Mouse (Mus musculus): ENCODE data around the gene H2-Ob. TPM values are rescaled to one million over a fixed set of nuclear protein-coding genes. Genes with fewer than 3 reads are reported as not detected.

The H2-Ob gene
- polyA plus RNA-seq, 1 experiment from 2014 or later: 0.35 TPM

DNA sequence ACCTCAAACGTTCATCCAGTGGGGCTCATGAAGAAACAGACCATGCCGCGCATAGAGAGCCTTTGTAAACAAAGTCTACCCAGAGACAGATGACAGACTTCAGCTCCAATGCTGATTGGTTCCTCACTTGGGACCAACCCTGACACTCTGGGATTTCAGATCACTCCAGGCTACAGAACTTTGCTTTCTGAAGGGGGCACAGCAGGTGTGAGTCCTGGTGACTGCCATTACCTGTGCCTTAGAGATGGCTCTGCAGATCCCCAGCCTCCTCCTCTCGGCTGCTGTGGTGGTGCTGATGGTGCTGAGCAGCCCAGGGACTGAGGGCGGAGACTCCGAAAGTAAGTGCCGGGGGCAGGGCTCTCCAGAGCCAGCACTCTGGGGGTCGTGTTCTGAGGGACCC lies 24.4 kb downstream of the H2-Ob start:
- H3K27me3 ChIP-seq (ENCODE audit: control insufficient read depth, insufficient read depth, low read depth, low read length): peaks cover 47% of the 10 kb centered on the region
- no peaks in the 10 kb centered on the region for H3K9me3 ChIP-seq (ENCODE audit: control insufficient read depth, low read length)
- H3K27ac ChIP-seq (ENCODE audit: low read length): no peak overlapping the region
- ATAC-seq (ENCODE audit: low read depth): peak; percentile 77
- under 1% methylated on average over 8 of the region's 8 CpGs for WGBS
- peak overlapping the region; percentile 53 for H3K4me3 ChIP-seq (ENCODE audit: low read length)
- peak overlapping the region; percentile 94 for H3K4me2 ChIP-seq (ENCODE audit: low read depth, low read length)
- no peaks in the 10 kb centered on the region for H3K36me3 ChIP-seq (ENCODE audit: control insufficient read depth, insufficient read depth, low read length)
- peak overlapping the region; percentile 21 for H3K9ac ChIP-seq (ENCODE audit: low read length)
- H3K4me1 ChIP-seq (replicated peaks; ENCODE audit: control insufficient read depth, insufficient read depth, low read length): peaks cover 16% of the 10 kb centered on the region

DNA sequence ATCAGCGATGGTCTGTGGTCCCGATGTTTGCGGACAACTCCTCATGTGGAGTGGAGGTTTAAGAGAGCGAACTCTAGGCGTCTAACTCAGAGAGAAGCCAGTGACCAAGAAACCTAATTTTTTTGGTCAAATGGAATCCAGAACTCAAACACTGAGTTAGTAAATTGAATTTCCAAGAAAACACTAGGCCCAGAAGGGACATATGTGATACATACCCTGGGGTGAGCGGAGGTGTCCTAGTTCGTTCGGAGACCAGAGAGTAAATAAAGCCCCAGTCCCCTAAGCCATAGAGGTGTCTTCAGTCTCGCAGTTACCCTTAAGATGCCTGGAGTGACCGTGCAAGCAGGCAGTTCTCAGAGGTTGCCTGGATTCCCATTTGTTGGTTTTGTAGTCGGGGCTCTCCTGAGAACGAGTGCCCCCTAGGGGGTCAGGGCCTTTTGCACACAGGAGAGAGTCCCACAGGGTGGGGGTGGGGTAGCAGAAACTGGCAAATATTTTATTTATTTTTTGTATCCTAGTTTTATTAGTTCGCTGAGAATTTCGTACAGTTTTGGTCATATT lies 25.2 kb downstream of the H2-Ob start:
- peaks cover 44% of the 10 kb centered on the region for H3K27me3 ChIP-seq (ENCODE audit: control insufficient read depth, insufficient read depth, low read depth, low read length)
- no peak overlapping the region for H3K9ac ChIP-seq (ENCODE audit: low read length)
- H3K9me3 ChIP-seq (ENCODE audit: control insufficient read depth, low read length): no peaks in the 10 kb centered on the region
- no peak overlapping the region for H3K27ac ChIP-seq (ENCODE audit: low read length)
- ATAC-seq (ENCODE audit: low read depth): no peak
- peak overlapping the region; percentile 54 for H3K4me3 ChIP-seq (ENCODE audit: low read length)
- peak overlapping the region; percentile 94 for H3K4me2 ChIP-seq (ENCODE audit: low read depth, low read length)
- peaks cover 16% of the 10 kb centered on the region for H3K4me1 ChIP-seq (replicated peaks; ENCODE audit: control insufficient read depth, insufficient read depth, low read length)
- 7% methylated on average over 14 of the region's 14 CpGs for WGBS
- H3K36me3 ChIP-seq (ENCODE audit: control insufficient read depth, insufficient read depth, low read length): no peaks in the 10 kb centered on the region

DNA sequence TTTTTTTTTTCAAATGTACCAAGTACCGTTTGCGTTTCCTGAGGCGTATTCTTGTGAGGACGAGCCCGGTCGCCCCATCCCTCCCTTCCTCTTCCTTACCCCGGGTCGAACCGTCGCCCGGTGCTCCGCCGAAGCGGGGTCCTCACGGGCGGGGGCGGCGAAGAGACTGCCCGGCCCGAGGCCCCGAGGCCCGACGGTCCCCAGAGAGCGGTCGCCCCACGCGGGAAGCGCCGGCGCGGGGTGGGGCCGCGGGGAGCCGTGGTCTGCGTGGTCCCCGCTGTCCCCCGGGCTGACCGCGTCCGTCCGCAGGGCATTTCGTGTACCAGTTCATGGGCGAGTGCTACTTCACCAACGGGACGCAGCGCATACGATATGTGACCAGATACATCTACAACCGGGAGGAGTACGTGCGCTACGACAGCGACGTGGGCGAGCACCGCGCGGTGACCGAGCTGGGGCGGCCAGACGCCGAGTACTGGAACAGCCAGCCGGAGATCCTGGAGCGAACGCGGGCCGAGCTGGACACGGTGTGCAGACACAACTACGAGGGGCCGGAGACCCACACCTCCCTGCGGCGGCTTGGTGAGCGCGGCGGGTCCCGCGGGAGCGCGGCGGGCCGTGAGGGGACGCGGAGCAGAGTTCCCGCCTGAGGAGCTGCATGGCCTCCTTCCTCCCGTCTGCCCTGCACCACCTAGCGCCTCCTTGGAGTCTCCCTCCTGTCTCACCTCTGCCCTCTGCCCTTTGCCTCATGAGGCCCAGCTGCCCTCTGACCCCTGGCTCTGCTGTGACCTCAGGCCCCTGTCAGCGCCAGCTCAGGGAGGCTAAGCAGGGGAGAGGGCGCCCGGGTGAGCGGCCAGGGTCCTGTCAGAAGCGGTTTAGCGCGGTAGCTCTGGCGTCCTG lies 26.0 kb downstream of the H2-Ob start:
- H3K36me3 ChIP-seq (ENCODE audit: control insufficient read depth, insufficient read depth, low read length): no peaks in the 10 kb centered on the region
- no peak overlapping the region for H3K27ac ChIP-seq (ENCODE audit: low read length)
- H3K27me3 ChIP-seq (ENCODE audit: control insufficient read depth, insufficient read depth, low read depth, low read length): peaks cover 42% of the 10 kb centered on the region
- peak overlapping the region; percentile 92 for H3K4me2 ChIP-seq (ENCODE audit: low read depth, low read length)
- ATAC-seq (ENCODE audit: low read depth): peak; percentile 48
- no peaks in the 10 kb centered on the region for H3K9me3 ChIP-seq (ENCODE audit: control insufficient read depth, low read length)
- H3K4me3 ChIP-seq (ENCODE audit: low read length): peak overlapping the region; percentile 54
- peak overlapping the region; percentile 61 for H3K9ac ChIP-seq (ENCODE audit: low read length)
- peaks cover 16% of the 10 kb centered on the region for H3K4me1 ChIP-seq (replicated peaks; ENCODE audit: control insufficient read depth, insufficient read depth, low read length)
- WGBS: under 1% methylated on average over 90 of the region's 93 CpGs

DNA sequence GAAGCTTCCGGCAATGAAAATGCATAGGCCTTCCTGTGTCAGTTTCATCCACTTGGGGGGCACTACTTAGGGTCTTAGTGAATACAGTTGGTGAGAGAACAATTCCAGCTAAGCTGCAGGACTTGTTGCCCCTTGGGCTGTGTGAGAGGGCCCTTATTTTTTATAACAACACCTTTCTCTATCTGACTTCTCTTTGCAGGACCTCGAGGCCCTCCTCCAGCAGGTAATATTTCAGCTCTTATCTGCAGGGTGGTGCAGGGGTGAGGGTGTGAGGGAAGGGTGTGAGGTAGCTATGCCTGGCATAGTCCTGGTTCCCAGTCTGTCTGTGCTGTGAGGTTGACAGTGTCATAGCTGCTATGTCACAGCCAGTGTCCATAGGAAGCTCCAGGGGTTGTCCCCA lies 29.6 kb downstream of the H2-Ob start:
- no peak overlapping the region for H3K9ac ChIP-seq (ENCODE audit: low read length)
- no peak for ATAC-seq (ENCODE audit: low read depth)
- 56% methylated on average over 2 of the region's 2 CpGs for WGBS

DNA sequence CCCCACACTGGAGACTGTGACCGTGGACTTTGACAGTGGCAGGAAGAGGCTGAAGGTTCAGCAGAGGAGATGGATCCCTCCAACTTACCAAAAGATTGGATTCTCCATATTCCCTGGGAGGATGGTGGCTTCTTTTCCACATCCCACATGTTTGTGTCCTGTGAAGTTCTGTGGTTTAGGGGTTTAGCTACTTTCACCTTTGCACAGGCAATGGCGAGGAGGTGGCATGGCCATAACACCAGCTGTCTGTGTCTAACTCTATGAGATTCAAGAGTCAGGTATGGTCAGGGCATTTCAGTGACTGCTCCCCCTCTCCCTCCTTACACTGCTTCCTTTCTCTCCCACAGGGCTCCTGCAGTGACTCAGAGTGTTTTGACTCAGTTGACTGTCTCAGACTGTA lies 30.0 kb downstream of the H2-Ob start:
- no peaks in the 10 kb centered on the region for H3K9me3 ChIP-seq (ENCODE audit: control insufficient read depth, low read length)
- no peaks in the 10 kb centered on the region for H3K36me3 ChIP-seq (ENCODE audit: control insufficient read depth, insufficient read depth, low read length)
- WGBS: 81% methylated on average over 2 of the region's 2 CpGs
- H3K4me3 ChIP-seq (ENCODE audit: low read length): no peak overlapping the region
- no peak overlapping the region for H3K27ac ChIP-seq (ENCODE audit: low read length)
- no peak overlapping the region for H3K4me2 ChIP-seq (ENCODE audit: low read depth, low read length)
- no peak overlapping the region for H3K9ac ChIP-seq (ENCODE audit: low read length)
- no peak for ATAC-seq (ENCODE audit: low read depth)
- H3K4me1 ChIP-seq (replicated peaks; ENCODE audit: control insufficient read depth, insufficient read depth, low read length): peaks cover 9% of the 10 kb centered on the region
- H3K27me3 ChIP-seq (ENCODE audit: control insufficient read depth, insufficient read depth, low read depth, low read length): peaks cover 21% of the 10 kb centered on the region

More for the DNA sequence above, 29.6 kb downstream of the H2-Ob start:
- peaks cover 14% of the 10 kb centered on the region for H3K4me1 ChIP-seq (replicated peaks; ENCODE audit: control insufficient read depth, insufficient read depth, low read length)
- no peaks in the 10 kb centered on the region for H3K9me3 ChIP-seq (ENCODE audit: control insufficient read depth, low read length)
- H3K4me3 ChIP-seq (ENCODE audit: low read length): no peak overlapping the region
- no peak overlapping the region for H3K27ac ChIP-seq (ENCODE audit: low read length)
- peaks cover 26% of the 10 kb centered on the region for H3K27me3 ChIP-seq (ENCODE audit: control insufficient read depth, insufficient read depth, low read depth, low read length)
- no peak overlapping the region for H3K4me2 ChIP-seq (ENCODE audit: low read depth, low read length)
- no peaks in the 10 kb centered on the region for H3K36me3 ChIP-seq (ENCODE audit: control insufficient read depth, insufficient read depth, low read length)

DNA sequence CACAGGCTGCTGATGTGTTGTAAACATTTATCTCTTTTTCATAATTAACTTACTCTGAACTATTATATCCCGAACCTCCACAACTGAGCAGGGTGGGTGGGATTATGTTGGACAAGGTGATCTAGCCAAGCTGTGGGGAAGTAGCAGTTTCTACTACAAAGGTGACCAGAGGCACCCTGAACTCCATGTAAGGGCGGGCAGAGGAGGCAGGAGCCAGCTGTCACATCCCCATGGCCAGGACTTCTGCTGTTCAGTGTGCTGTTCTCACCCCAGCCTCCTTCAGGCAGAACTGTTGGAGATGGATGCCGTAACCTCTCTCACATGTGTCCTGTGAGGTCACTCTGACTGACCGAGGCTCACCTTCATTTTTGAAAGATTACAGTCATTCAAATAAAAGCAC lies 31.1 kb downstream of the H2-Ob start:
- Histone ChIP-seq H3K27ac (ENCODE audit: low read length) (no peak overlapping the region), H3K36me3 (ENCODE audit: control insufficient read depth, insufficient read depth, low read length) (no peaks in the 10 kb centered on the region), H3K4me2 (ENCODE audit: low read depth, low read length) (no peak overlapping the region), H3K27me3 (ENCODE audit: control insufficient read depth, insufficient read depth, low read depth, low read length) (peaks cover 11% of the 10 kb centered on the region), H3K4me3 (ENCODE audit: low read length) (no peak overlapping the region), H3K9me3 (ENCODE audit: control insufficient read depth, low read length) (no peaks in the 10 kb centered on the region), H3K9ac (ENCODE audit: low read length) (no peak overlapping the region), H3K4me1 (replicated peaks; ENCODE audit: control insufficient read depth, insufficient read depth, low read length) (peaks cover 3% of the 10 kb centered on the region; the same call in 1 of the 2 replicates)
- no peak for ATAC-seq (ENCODE audit: low read depth)
- 60% methylated on average over 4 of the region's 4 CpGs for WGBS

DNA sequence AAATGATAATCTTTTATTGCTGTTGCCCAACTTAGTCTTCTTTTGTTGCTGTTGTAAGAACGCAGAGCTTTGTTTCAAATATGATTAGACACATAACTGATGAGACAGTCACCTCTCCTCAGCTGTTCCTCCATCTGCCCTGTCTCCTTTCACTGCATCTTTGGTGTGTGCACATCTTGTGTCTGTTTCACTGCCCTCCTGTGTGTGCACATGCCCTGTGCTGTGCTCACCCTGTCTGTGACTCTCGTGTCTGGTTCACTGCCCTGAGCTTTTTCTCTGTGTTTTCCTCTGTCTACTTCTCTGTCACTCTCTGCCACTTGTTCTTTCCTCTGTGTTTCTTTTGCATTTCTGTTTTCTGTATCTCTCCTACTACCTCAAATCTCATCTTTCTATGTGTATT lies 31.5 kb downstream of the H2-Ob start:
- no peak for ATAC-seq (ENCODE audit: low read depth)
- H3K9me3 ChIP-seq (ENCODE audit: control insufficient read depth, low read length): no peaks in the 10 kb centered on the region
- H3K27me3 ChIP-seq (ENCODE audit: control insufficient read depth, insufficient read depth, low read depth, low read length): peaks cover 7% of the 10 kb centered on the region
- no peaks in the 10 kb centered on the region for H3K36me3 ChIP-seq (ENCODE audit: control insufficient read depth, insufficient read depth, low read length)
- no peak overlapping the region for H3K27ac ChIP-seq (ENCODE audit: low read length)
- WGBS: 71% methylated on average over 2 of the region's 2 CpGs
- no peak overlapping the region for H3K4me3 ChIP-seq (ENCODE audit: low read length)
- no peak overlapping the region for H3K4me2 ChIP-seq (ENCODE audit: low read depth, low read length)
- H3K4me1 ChIP-seq (replicated peaks; ENCODE audit: control insufficient read depth, insufficient read depth, low read length): no peaks in the 10 kb centered on the region
- no peak overlapping the region for H3K9ac ChIP-seq (ENCODE audit: low read length)

DNA sequence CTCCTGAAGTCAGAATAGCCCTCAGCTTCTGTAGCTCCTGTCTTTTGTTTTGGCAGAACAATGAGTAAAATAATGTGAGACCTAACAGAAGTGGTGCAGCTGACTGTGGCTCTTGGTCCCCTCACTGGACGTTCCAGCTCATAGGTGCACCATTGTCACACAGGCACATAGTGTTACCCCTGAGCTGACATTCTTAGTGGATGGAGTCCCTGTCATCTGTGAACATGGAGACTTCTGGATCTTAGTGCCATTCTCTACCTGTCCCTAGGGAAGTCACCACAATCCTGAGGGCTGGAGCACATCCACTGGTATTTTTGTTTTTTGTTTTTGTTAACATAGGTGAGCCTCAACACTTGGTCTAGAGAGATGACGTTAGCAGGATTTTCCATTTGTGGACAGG lies 32.2 kb downstream of the H2-Ob start:
- Histone ChIP-seq H3K27ac (ENCODE audit: low read length) (no peak overlapping the region), H3K27me3 (ENCODE audit: control insufficient read depth, insufficient read depth, low read depth, low read length) (peaks cover 4% of the 10 kb centered on the region; the same call in 1 of the 2 replicates), H3K36me3 (ENCODE audit: control insufficient read depth, insufficient read depth, low read length) (no peaks in the 10 kb centered on the region), H3K4me1 (replicated peaks; ENCODE audit: control insufficient read depth, insufficient read depth, low read length) (no peaks in the 10 kb centered on the region), H3K9me3 (ENCODE audit: control insufficient read depth, low read length) (no peaks in the 10 kb centered on the region), H3K9ac (ENCODE audit: low read length) (no peak overlapping the region), H3K4me3 (ENCODE audit: low read length) (no peak overlapping the region), H3K4me2 (ENCODE audit: low read depth, low read length) (no peak overlapping the region)
- no peak for ATAC-seq (ENCODE audit: low read depth)
- WGBS: 73% methylated on average over 2 of the region's 2 CpGs

DNA sequence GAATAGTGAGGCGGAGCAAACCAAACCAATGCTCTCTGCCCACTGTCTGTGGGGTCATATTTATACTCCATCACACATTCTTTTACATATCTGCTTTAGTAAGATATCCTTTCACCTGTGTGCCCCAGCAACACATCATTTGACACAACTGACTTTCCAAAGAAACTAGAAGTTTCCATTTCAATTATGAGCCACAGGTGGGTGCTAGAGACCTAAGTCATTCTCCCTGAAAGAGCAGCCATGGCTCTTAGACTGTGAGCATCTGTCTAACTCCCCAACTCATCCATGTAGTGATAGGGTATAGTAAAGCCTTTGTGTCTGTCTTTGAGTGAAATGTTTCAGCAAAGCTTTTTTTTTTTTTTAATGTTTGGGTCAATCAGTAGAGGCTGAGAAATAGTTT lies 33.4 kb downstream of the H2-Ob start:
- no peak overlapping the region for H3K9ac ChIP-seq (ENCODE audit: low read length)
- ATAC-seq (ENCODE audit: low read depth): no peak
- whole genome bisulfite sequencing: 80% methylated on average over 1 of the region's 1 CpGs

More for the DNA sequence above, 33.4 kb downstream of the H2-Ob start:
- H3K4me3 ChIP-seq (ENCODE audit: low read length): no peak overlapping the region
- H3K36me3 ChIP-seq (ENCODE audit: control insufficient read depth, insufficient read depth, low read length): no peaks in the 10 kb centered on the region
- no peak overlapping the region for H3K4me2 ChIP-seq (ENCODE audit: low read depth, low read length)
- H3K27me3 ChIP-seq (ENCODE audit: control insufficient read depth, insufficient read depth, low read depth, low read length): peaks cover 4% of the 10 kb centered on the region; the same call in 1 of the 2 replicates
- H3K4me1 ChIP-seq (replicated peaks; ENCODE audit: control insufficient read depth, insufficient read depth, low read length): no peaks in the 10 kb centered on the region
- peaks cover 3% of the 10 kb centered on the region; the same call in 1 of the 2 replicates for H3K9me3 ChIP-seq (ENCODE audit: control insufficient read depth, low read length)
- H3K27ac ChIP-seq (ENCODE audit: low read length): no peak overlapping the region

Data from lung, embryonic 16.5 days (tissue).